28 mouse cellular contexts compared by ENCODE assay signal in the genomic region with DNA sequence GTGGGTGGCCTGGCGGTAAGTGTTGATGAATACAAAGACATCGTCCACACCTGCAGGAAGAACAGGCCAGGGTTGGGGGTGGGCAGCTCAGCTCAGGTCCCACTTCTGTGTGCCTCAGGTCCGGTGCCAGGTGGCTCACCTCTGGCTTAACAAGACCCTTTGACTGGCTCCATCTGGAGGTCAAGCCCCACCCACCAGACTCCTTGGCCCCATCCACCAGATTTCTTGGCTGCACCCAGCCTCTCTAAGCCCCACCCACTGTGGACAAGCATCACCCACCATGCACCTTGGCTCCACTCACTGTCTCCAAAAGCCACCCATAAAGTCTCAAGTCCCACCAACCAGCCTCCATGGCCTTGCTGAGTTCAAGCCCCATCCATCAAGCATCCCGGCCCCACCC. TPM values are rescaled to one million over a fixed set of nuclear protein-coding genes. Genes with fewer than 3 reads are reported as not detected.
"Had no signal": no experiment of that assay in that cellular context is flagged by ENCODE, and none has a peak within 500 bp of the region (broad histone marks: within the 10 kb centered on the region; RNA-seq: fewer than 3 reads in every experiment).

No protein-coding gene starts in this region.

- H3K9ac ChIP-seq: heart, embryonic 13.5 days; heart, embryonic 15.5 days; hindbrain, embryonic 12.5 days; kidney, embryonic 15.5 days; limb, embryonic 12.5 days; liver, embryonic 13.5 days; liver, embryonic 15.5 days; liver, postnatal 0 days had no signal

- H3K36me3 ChIP-seq: heart, embryonic 13.5 days; heart, embryonic 15.5 days; kidney, embryonic 15.5 days; limb, embryonic 10.5 days; limb, embryonic 12.5 days; liver, embryonic 13.5 days; liver, embryonic 15.5 days had no signal

- H3K4me1 ChIP-seq: heart, embryonic 13.5 days; heart, embryonic 15.5 days; hindbrain, embryonic 12.5 days; kidney, embryonic 15.5 days; limb, embryonic 10.5 days; limb, embryonic 12.5 days; liver, embryonic 13.5 days; liver, embryonic 15.5 days had no signal

- DNase-seq: gastrocnemius, adult 2 months; gastrocnemius, postnatal 14 days; gastrocnemius, postnatal 36 days; heart, adult 18-20 months; heart, postnatal 14 days; heart, postnatal 36 days; kidney, adult 11 months; kidney, adult 2 months; kidney, adult 9 months; kidney, postnatal 14 days; kidney, postnatal 36 days; layer of hippocampus, adult 9-11 months; layer of hippocampus, postnatal 36 days; liver; liver, embryonic 13.5 days; liver, postnatal 0 days had no signal

- H3K4me2 ChIP-seq: heart, embryonic 11.5 days; heart, embryonic 13.5 days; heart, embryonic 15.5 days; hindbrain, embryonic 12.5 days; kidney, embryonic 15.5 days; limb, embryonic 12.5 days; liver, embryonic 11.5 days; liver, embryonic 13.5 days; liver, embryonic 15.5 days had no signal

- H3K27me3 ChIP-seq: hindbrain, embryonic 12.5 days; kidney, embryonic 15.5 days; liver, embryonic 13.5 days; liver, embryonic 15.5 days had no signal

- H3K4me3 ChIP-seq: gastrocnemius, adult 2 months; heart, embryonic 13.5 days; heart, embryonic 15.5 days; hindbrain, embryonic 12.5 days; kidney, embryonic 15.5 days; limb, embryonic 10.5 days; limb, embryonic 12.5 days; liver, embryonic 13.5 days; liver, embryonic 15.5 days had no signal

- H3K27ac ChIP-seq: gastrocnemius, adult 2 months; heart, embryonic 13.5 days; heart, embryonic 15.5 days; hindbrain, embryonic 12.5 days; kidney, embryonic 15.5 days; kidney, postnatal 0 days; limb, embryonic 10.5 days; limb, embryonic 12.5 days; liver, embryonic 13.5 days; liver, embryonic 15.5 days had no signal

- H3K9me3 ChIP-seq: heart, embryonic 13.5 days; heart, embryonic 15.5 days; hindbrain, embryonic 12.5 days; kidney, embryonic 15.5 days; limb, embryonic 10.5 days; limb, embryonic 12.5 days; liver, embryonic 13.5 days; liver, embryonic 15.5 days had no signal

- ATAC-seq: hindbrain, embryonic 16.5 days; liver, postnatal 0 days had no signal

RNA-seq across cellular contexts. Expression of gene Disp3, which starts 27.8 kb away (rescaled TPM):
- total RNA-seq: gastrocnemius, adult 2 months; heart, adult 18-20 months; heart, postnatal 14 days; heart, postnatal 36 days; hematopoietic stem cell, adult 5-6 weeks had no signal
- polyA plus RNA-seq: heart, embryonic 11.5 days; heart, embryonic 15.5 days; liver, embryonic 11.5 days; liver, embryonic 15.5 days; liver, postnatal 0 days had no signal
